Mouse (Mus musculus): ENCODE measurements around the gene Nfil3.

- TF ChIP-seq MAFK (IDR thresholded peaks at IDR 0.05; ENCODE audit: insufficient read depth, low read depth, low read length): no peak
- TF ChIP-seq CHD2 (IDR thresholded peaks at IDR 0.05; ENCODE audit: low read depth, low read length): no peak
- TF ChIP-seq HCFC1 (IDR thresholded peaks at IDR 0.05; ENCODE audit: borderline replicate concordance, insufficient read depth, low read length): no peak
- TF ChIP-seq ZC3H11A (IDR thresholded peaks at IDR 0.05; ENCODE audit: borderline replicate concordance, low read depth, low read length): no peak
These were observed 58.9 kb downstream of the Nfil3 start for GRCm38 (mm10) chr13:52921966-52922365.

All from ES-E14 (cell line).